Mouse (Mus musculus): ENCODE results near the gene Fasl. TPM values are rescaled to one million over a fixed set of nuclear protein-coding genes. Genes with fewer than 3 reads are reported as not detected.

Fasl gene
- total and polyA plus RNA-seq, 3 experiments: not detected

DNA sequence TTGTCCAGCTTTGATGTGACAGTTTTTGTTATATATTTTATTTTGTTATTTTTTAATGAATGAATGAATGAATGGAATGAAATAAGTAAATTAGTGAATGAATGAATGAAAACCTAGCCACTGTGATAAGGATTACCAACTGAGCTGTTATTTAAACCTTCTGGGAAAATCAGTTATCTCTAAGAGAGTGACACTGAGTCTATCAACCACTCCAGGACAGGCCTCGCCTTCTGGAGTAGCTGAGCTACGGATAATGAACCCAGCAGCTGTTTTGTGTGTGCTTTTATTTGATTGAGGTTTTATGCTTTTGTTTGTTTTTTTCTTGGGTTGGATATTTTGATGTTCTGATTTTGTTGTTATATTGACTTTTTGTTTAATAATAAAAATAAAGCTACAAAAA lies 17.0 kb downstream of the Fasl start:
- Histone ChIP-seq H3K4me3 (ENCODE audit: control insufficient read depth in 1 of 2, insufficient read depth in 1 of 2, low read depth in 2 of 2, low read length in 2 of 2) (no peak overlapping the region), H3K9me3 (replicated peaks; ENCODE audit: insufficient read depth, low read length) (no peaks in the 10 kb centered on the region), H3K79me2 (ENCODE audit: control insufficient read depth, insufficient read depth, low read length, poor library complexity) (no peaks in the 10 kb centered on the region), H3K36me3 (ENCODE audit: control insufficient read depth in 1 of 2, insufficient read depth in 2 of 2, low read length in 2 of 2) (no peaks in the 10 kb centered on the region; a peak in 1 of 4 replicates), H3K9ac (ENCODE audit: control insufficient read depth, low read depth, low read length, poor library complexity, severe bottlenecking) (no peak overlapping the region), H3K4me1 (ENCODE audit: control insufficient read depth in 1 of 2, insufficient read depth in 2 of 2, low read length in 2 of 2) (0 out of 4 replicates have a peak, but pooled peaks cover 0 to 1% of the 10 kb centered on the region in 2 experiments), H3K27me3 (ENCODE audit: control insufficient read depth in 1 of 2, insufficient read depth in 2 of 2, low read length in 2 of 2) (peaks cover 3% of the 10 kb centered on the region in 2 experiments; a peak in 2 of 4 replicates), H3K27ac (ENCODE audit: control insufficient read depth, low read depth, low read length) (no peak overlapping the region)
- DNase-seq (ENCODE audit: low read depth, low spot score): no peak
- TF ChIP-seq NELFE (IDR thresholded peaks at IDR 0.05; ENCODE audit: low read depth, low read length): no peak
- no peak for TF ChIP-seq TAL1 (IDR thresholded peaks at IDR 0.05; ENCODE audit: low read length)

DNA sequence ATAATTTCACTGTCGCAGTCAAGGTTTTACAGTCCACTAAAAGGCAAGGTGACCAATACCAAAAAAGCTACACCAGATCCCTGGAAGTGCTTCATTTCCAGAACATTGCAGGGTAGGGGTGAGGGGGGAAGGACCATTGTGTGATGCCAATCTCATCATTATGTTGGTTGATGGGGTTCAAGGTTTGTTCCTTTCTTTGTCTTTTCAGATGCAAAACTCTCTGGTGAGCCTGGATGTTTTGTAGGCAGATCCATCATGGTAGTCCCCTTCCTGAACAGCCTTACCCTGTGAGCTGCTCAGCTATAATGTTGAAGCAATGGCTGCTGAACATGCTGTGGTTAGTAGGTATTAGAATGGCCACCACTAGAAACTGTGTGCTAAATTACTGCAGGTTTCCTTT lies 19.0 kb downstream of the Fasl start:
- H3K4me3 ChIP-seq (ENCODE audit: control insufficient read depth in 1 of 2, insufficient read depth in 1 of 2, low read depth in 2 of 2, low read length in 2 of 2): no peak overlapping the region
- peaks cover 3% of the 10 kb centered on the region in 2 experiments; a peak in 2 of 4 replicates for H3K27me3 ChIP-seq (ENCODE audit: control insufficient read depth in 1 of 2, insufficient read depth in 2 of 2, low read length in 2 of 2)
- H3K79me2 ChIP-seq (ENCODE audit: control insufficient read depth, insufficient read depth, low read length, poor library complexity): no peaks in the 10 kb centered on the region
- 0 out of 4 replicates have a peak, but pooled peaks cover 0 to 2% of the 10 kb centered on the region in 2 experiments for H3K4me1 ChIP-seq (ENCODE audit: control insufficient read depth in 1 of 2, insufficient read depth in 2 of 2, low read length in 2 of 2)
- no peak for DNase-seq (ENCODE audit: low read depth, low spot score)
- H3K9ac ChIP-seq (ENCODE audit: control insufficient read depth, low read depth, low read length, poor library complexity, severe bottlenecking): no peak overlapping the region
- H3K9me3 ChIP-seq (replicated peaks; ENCODE audit: insufficient read depth, low read length): no peaks in the 10 kb centered on the region
- TF ChIP-seq RAD21 (IDR thresholded peaks at IDR 0.05; ENCODE audit: low read depth, low read length) (no peak), ZC3H11A (IDR thresholded peaks at IDR 0.05; ENCODE audit: low read depth, low read length) (no peak), MYC (IDR thresholded peaks at IDR 0.05; ENCODE audit: low read depth, low read length) (no peak), GABPA (IDR thresholded peaks at IDR 0.05; ENCODE audit: low read depth, low read length) (no peak)
- H3K27ac ChIP-seq (ENCODE audit: control insufficient read depth, low read depth, low read length): no peak overlapping the region
- H3K36me3 ChIP-seq (ENCODE audit: control insufficient read depth in 1 of 2, insufficient read depth in 2 of 2, low read length in 2 of 2): no peaks in the 10 kb centered on the region; a peak in 1 of 4 replicates

GRCm38 (mm10) chr1:161767101-161767524 lies 21.2 kb downstream of the Fasl start:
- peak; percentile 63 for TF ChIP-seq GATA1 (IDR thresholded peaks at IDR 0.05; ENCODE audit: low read depth, low read length)
- TF ChIP-seq MYB (IDR thresholded peaks at IDR 0.05; ENCODE audit: low read depth, low read length): no peak
- TF ChIP-seq POLR2AphosphoS2 (IDR thresholded peaks at IDR 0.05; ENCODE audit: low read length): no peak
- no peak for TF ChIP-seq ZNF384 (IDR thresholded peaks at IDR 0.05; ENCODE audit: low read depth, low read length)
- TF ChIP-seq HCFC1 (IDR thresholded peaks at IDR 0.05; ENCODE audit: low read depth, low read length): 0 out of 2 replicates have a peak, but pooled peaks have one; percentile 27
- TF ChIP-seq ZMIZ1 (IDR thresholded peaks at IDR 0.05; ENCODE audit: low read depth, low read length): no peak
- TF ChIP-seq ETS1 (IDR thresholded peaks at IDR 0.05; ENCODE audit: low read depth, low read length): peak; percentile 40; the same call in 1 of the 2 replicates
- peak; percentile 51 for TF ChIP-seq MXI1 (IDR thresholded peaks at IDR 0.05; ENCODE audit: low read depth, low read length)
- 0 out of 2 replicates have a peak, but pooled peaks have one; percentile 36 for TF ChIP-seq SIN3A (IDR thresholded peaks at IDR 0.05; ENCODE audit: low read length)
- peak in 1 of 2 experiments; percentile 28; a peak in 2 of 4 replicates for TF ChIP-seq EP300 (IDR thresholded peaks at IDR 0.05; ENCODE audit: low read depth in 1 of 2, low read length in 2 of 2)
- TF ChIP-seq ZKSCAN1 (IDR thresholded peaks at IDR 0.05; ENCODE audit: low read depth, low read length): no peak
- TF ChIP-seq E2F4 (IDR thresholded peaks at IDR 0.05; ENCODE audit: borderline replicate concordance, low read depth, low read length): no peak
- peak; percentile 31; the same call in 1 of the 2 replicates for TF ChIP-seq MAX (IDR thresholded peaks at IDR 0.05; ENCODE audit: low read length)
- no peak for TF ChIP-seq TAL1 (IDR thresholded peaks at IDR 0.05; ENCODE audit: low read length)
- TF ChIP-seq TCF12 (IDR thresholded peaks at IDR 0.05; ENCODE audit: low read depth, low read length): 0 out of 2 replicates have a peak, but pooled peaks have one; percentile 18
- no peak for TF ChIP-seq USF2 (IDR thresholded peaks at IDR 0.05; ENCODE audit: borderline replicate concordance in 1 of 2, insufficient read depth in 1 of 2, low read depth in 1 of 2, low read length in 2 of 2)
- TF ChIP-seq CHD2 (IDR thresholded peaks at IDR 0.05; ENCODE audit: low read length): no peak
- TF ChIP-seq RCOR1 (IDR thresholded peaks at IDR 0.05; ENCODE audit: low read depth, low read length): peak; percentile 90
- 0 out of 2 replicates have a peak, but pooled peaks have one; percentile 20 for TF ChIP-seq MYC (IDR thresholded peaks at IDR 0.05; ENCODE audit: low read depth, low read length)
- Histone ChIP-seq H3K4me1 (ENCODE audit: control insufficient read depth in 1 of 2, insufficient read depth in 2 of 2, low read length in 2 of 2) (0 out of 4 replicates have a peak, but pooled peaks cover 0 to 2% of the 10 kb centered on the region in 2 experiments), H3K9ac (ENCODE audit: control insufficient read depth, low read depth, low read length, poor library complexity, severe bottlenecking) (no peak overlapping the region), H3K27ac (ENCODE audit: control insufficient read depth, low read depth, low read length) (peak overlapping the region; percentile 14; the same call in 1 of the 2 replicates), H3K27me3 (ENCODE audit: control insufficient read depth in 1 of 2, insufficient read depth in 2 of 2, low read length in 2 of 2) (peaks cover 3% of the 10 kb centered on the region in 2 experiments; a peak in 2 of 4 replicates), H3K9me3 (replicated peaks; ENCODE audit: insufficient read depth, low read length) (no peaks in the 10 kb centered on the region), H3K4me3 (ENCODE audit: control insufficient read depth in 1 of 2, insufficient read depth in 1 of 2, low read depth in 2 of 2, low read length in 2 of 2) (peak overlapping the region; percentile 17 to 37; a peak in 3 of 4 replicates), H3K79me2 (ENCODE audit: control insufficient read depth, insufficient read depth, low read length, poor library complexity) (no peaks in the 10 kb centered on the region), H3K36me3 (ENCODE audit: control insufficient read depth in 1 of 2, insufficient read depth in 2 of 2, low read length in 2 of 2) (no peaks in the 10 kb centered on the region)
- peak; percentile 66 for DNase-seq (ENCODE audit: low read depth, low spot score)
